Mouse (Mus musculus) liver, adult 2 months (tissue): ENCODE data around the gene Gm20388.

Source experiments
- CTCF ChIP-seq: fragments of 200-500 bp; IDR thresholded peaks from 2 replicates; pipeline ENCODE4 v1.5.1; 2011; ENCODE audit warnings: low read depth, low read length, control low read depth
- POLR2A ChIP-seq: fragments of 200-500 bp; IDR thresholded peaks from 2 replicates; pipeline ENCODE4 v1.6.1; 2011; ENCODE audit warnings: low read length, control low read depth; ENCODE audit not compliant: insufficient read depth; ENCODE audit errors: extremely low read depth

- no peak for TF ChIP-seq POLR2A
- no peak for TF ChIP-seq CTCF
Measured at GRCm38 (mm10) chr8:123624274-123624673, 3713.6 kb downstream of the Gm20388 start.
